Mouse (Mus musculus) adrenal gland, postnatal 14 days (tissue): ENCODE results near the gene Slc9a3r1. TPM values are rescaled to one million over a fixed set of nuclear protein-coding genes. Genes with fewer than 3 reads are reported as not detected.

ENCODE experiments used
- DNase-seq: peaks from one replicate; pipeline ENCODE4 v3.0.0; 2021; ENCODE audit warnings: mixed read lengths
- total RNA-seq: library from RNA; stranded (reverse); gene quantifications from 2 replicates; pipeline ENCODE4 v1.2.3, GENCODE M21; 2021

Gene Slc9a3r1
- total RNA-seq, 1 experiment from 2014 or later, result 24.3 TPM

GRCm38 (mm10) chr11:115189304-115189703, 26.2 kb downstream of the Slc9a3r1 start:
- DNase-seq, result no peak

- DNase-seq, result peak; percentile 82
Observed at GRCm38 (mm10) chr11:115192180-115192579, 29.0 kb downstream of the Slc9a3r1 start.

GRCm38 (mm10) chr11:115194693-115195092, 31.6 kb downstream of the Slc9a3r1 start:
- DNase-seq, result no peak

- no peak for DNase-seq
Observed at GRCm38 (mm10) chr11:115195933-115196332, 32.8 kb downstream of the Slc9a3r1 start.

GRCm38 (mm10) chr11:115197558-115197957, 34.4 kb downstream of the Slc9a3r1 start:
- no peak for DNase-seq

GRCm38 (mm10) chr11:115198932-115199384, 35.8 kb downstream of the Slc9a3r1 start:
- DNase-seq, result no peak

GRCm38 (mm10) chr11:115200520-115200919, 37.4 kb downstream of the Slc9a3r1 start:
- no peak for DNase-seq

GRCm38 (mm10) chr11:115202316-115202715, 39.2 kb downstream of the Slc9a3r1 start:
- DNase-seq, result peak; percentile 90

GRCm38 (mm10) chr11:115202756-115203155, 39.6 kb downstream of the Slc9a3r1 start:
- DNase-seq, result no peak

- DNase-seq, result no peak
Observed at GRCm38 (mm10) chr11:115208126-115208525, 45.0 kb downstream of the Slc9a3r1 start.

- no peak for DNase-seq
Observed at GRCm38 (mm10) chr11:115208776-115209732, 45.9 kb downstream of the Slc9a3r1 start.

GRCm38 (mm10) chr11:115209958-115210357, 46.8 kb downstream of the Slc9a3r1 start:
- no peak for DNase-seq

- no peak for DNase-seq
Observed at GRCm38 (mm10) chr11:115212116-115212515, 49.0 kb downstream of the Slc9a3r1 start.

GRCm38 (mm10) chr11:115215123-115215522, 52.0 kb downstream of the Slc9a3r1 start:
- no peak for DNase-seq

GRCm38 (mm10) chr11:115217439-115218410, 54.6 kb downstream of the Slc9a3r1 start:
- DNase-seq, result no peak

- DNase-seq, result peak; percentile 75
Observed at GRCm38 (mm10) chr11:115219263-115219662, 56.1 kb downstream of the Slc9a3r1 start.

- DNase-seq, result no peak
Observed at GRCm38 (mm10) chr11:115219685-115220084, 56.5 kb downstream of the Slc9a3r1 start.

- DNase-seq, result no peak
Observed at GRCm38 (mm10) chr11:115222077-115222476, 58.9 kb downstream of the Slc9a3r1 start.

- no peak for DNase-seq
Observed at GRCm38 (mm10) chr11:115222570-115222969, 59.4 kb downstream of the Slc9a3r1 start.

- no peak for DNase-seq
Observed at GRCm38 (mm10) chr11:115223451-115223850, 60.3 kb downstream of the Slc9a3r1 start.

- peak; percentile 67 for DNase-seq
Observed at GRCm38 (mm10) chr11:115223877-115224276, 60.7 kb downstream of the Slc9a3r1 start.

GRCm38 (mm10) chr11:115224889-115225288, 61.7 kb downstream of the Slc9a3r1 start:
- DNase-seq, result peak; percentile 84
